Mouse (Mus musculus) kidney, embryonic 14.5 days (tissue): ENCODE data around the gene Phf5a. TPM values are rescaled to one million over a fixed set of nuclear protein-coding genes. Genes with fewer than 3 reads are reported as not detected.

Source experiments
- ATAC-seq: fragments of 200-750 bp; cut with Nextera tagmentation; 2 replicates; pipeline ENCODE4 v1.8.0; 2017; ENCODE audit warnings: moderate number of reproducible peaks, mild to moderate bottlenecking, moderate TSS enrichment, moderate library complexity; ENCODE audit not compliant: low FRiP score, low TSS enrichment
- H3K27ac ChIP-seq: fragments of 300-500 bp; sonication (generic); 2 replicates; pipeline ENCODE4 v1.5.1; 2014; ENCODE audit warnings: low read depth, mild to moderate bottlenecking, low read length, moderate library complexity, mixed read lengths
- H3K27me3 ChIP-seq: fragments of 300-500 bp; sonication (generic); 2 replicates; pipeline ENCODE4 v1.6.1; 2014; ENCODE audit warnings: mild to moderate bottlenecking, low read length; ENCODE audit not compliant: control insufficient read depth, insufficient read depth
- H3K36me3 ChIP-seq: fragments of 300-500 bp; sonication (generic); 2 replicates; pipeline ENCODE4 v1.6.1; 2014; ENCODE audit warnings: low read length, mixed read lengths; ENCODE audit not compliant: control insufficient read depth, insufficient read depth
- H3K4me1 ChIP-seq: fragments of 300-500 bp; sonication (generic); 2 replicates; pipeline ENCODE4 v1.6.1; 2014; ENCODE audit warnings: low read length, mixed read lengths; ENCODE audit not compliant: control insufficient read depth, insufficient read depth
- H3K4me2 ChIP-seq: fragments of 300-500 bp; sonication (generic); replicated peaks from 2 replicates; pipeline ENCODE4 v1.6.1; 2014; ENCODE audit warnings: low read depth, mild to moderate bottlenecking, low read length
- H3K4me3 ChIP-seq: fragments of 300-500 bp; sonication (generic); 2 replicates; pipeline ENCODE4 v1.5.1; 2014; ENCODE audit warnings: mild to moderate bottlenecking, low read length
- H3K9ac ChIP-seq: fragments of 300-500 bp; sonication (generic); 2 replicates; pipeline ENCODE4 v1.6.1; 2014; ENCODE audit warnings: low read depth, mild to moderate bottlenecking, low read length, moderate library complexity
- H3K9me3 ChIP-seq: fragments of 300-500 bp; sonication (generic); 2 replicates; pipeline ENCODE4 v1.6.1; 2016; ENCODE audit warnings: low read length; ENCODE audit not compliant: control insufficient read depth
- WGBS: fragments of 180-500 bp; shearing (Covaris S2); extraction: QIAGEN DNeasy Blood & Tissue Kit; methylation state at CpG from one replicate; pipeline ENCODE4 v1.1.7; 2014; 5-methylcytosine and 5-hydroxymethylcytosine counted together
- polyA plus RNA-seq: library from polyadenylated mRNA; unstranded; fragments of >200 nt; fragmentation: Nextera tagmentation; extraction: Ambion mirVana; gene quantifications from 2 replicates; pipeline ENCODE4 v1.2.1, GENCODE M21; 2014

The Phf5a gene
- polyA plus RNA-seq, 1 experiment from 2014 or later, result 192 TPM

DNA sequence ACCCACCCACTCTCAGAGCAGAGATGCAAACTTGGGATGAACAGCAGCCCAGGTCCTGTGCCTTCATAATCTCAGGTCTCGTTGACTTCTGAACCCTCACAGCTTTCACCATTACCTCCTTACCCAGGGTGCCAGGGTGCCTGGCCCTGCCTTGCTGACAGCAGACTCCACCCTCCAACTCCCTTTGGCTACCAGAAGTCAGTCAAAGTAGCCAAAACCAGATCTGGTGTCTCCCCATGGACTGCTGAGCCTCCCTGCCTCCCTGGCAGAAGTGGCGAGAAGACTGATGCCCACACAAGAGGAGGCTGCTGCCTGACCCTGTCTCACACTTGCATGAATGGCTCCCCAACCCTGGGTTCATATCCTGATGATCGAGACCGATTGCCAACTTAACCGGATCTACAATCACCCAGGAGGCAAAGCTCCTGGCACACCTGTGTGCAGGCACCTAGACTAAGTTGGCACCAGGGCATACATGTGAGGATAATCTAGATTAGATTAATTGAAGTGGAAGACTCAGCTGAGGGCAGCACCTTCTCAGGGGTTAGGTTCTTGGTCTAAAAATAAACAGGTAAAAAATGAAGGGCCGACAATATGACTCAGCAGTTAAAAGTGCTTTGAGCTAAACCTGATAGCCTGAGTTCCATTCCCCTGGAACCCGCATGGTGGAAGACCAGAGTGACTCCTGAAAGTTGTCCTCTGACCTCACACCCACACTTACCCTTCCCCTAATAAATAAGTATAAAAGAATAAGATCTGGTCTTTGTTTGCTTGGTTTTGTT is 43.1 kb downstream of the Phf5a start:
- Histone ChIP-seq H3K9ac (no peak overlapping the region), H3K4me1 (no peaks in the 10 kb centered on the region), H3K27me3 (no peaks in the 10 kb centered on the region), H3K9me3 (no peaks in the 10 kb centered on the region), H3K27ac (no peak overlapping the region), H3K36me3 (peaks cover 23% of the 10 kb centered on the region; the same call in 1 of the 2 replicates), H3K4me3 (no peak overlapping the region), H3K4me2 (no peak overlapping the region)
- ATAC-seq, result no peak
- whole genome bisulfite sequencing, result 87% methylated on average over 7 of the region's 7 CpGs

DNA sequence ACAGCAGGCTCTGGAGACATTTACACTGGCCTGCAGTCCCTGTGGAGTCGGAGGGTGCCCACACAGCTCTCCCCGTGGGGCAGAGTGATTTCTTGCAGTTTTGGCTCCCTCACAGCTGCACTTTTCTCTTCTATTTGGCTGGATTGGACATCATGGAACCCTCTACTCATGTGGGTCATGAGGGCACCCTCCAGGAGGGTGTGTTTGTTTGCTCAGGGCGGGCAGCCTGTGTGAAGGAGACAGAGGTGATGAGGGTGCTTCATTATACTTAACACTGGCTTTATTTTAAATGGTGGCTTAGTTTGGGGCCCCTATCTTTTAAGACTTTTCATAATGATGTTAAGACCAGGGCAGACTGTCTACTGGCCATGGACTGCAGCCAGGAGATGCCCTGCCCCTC is 46.9 kb downstream of the Phf5a start:
- H3K27ac ChIP-seq, result no peak overlapping the region
- no peaks in the 10 kb centered on the region for H3K4me1 ChIP-seq
- H3K27me3 ChIP-seq, result no peaks in the 10 kb centered on the region
- no peak for ATAC-seq
- H3K36me3 ChIP-seq, result peaks cover 45% of the 10 kb centered on the region; the same call in 1 of the 2 replicates
- H3K4me3 ChIP-seq, result no peak overlapping the region
- WGBS, result 82% methylated on average over 3 of the region's 3 CpGs
- no peaks in the 10 kb centered on the region for H3K9me3 ChIP-seq
- no peak overlapping the region for H3K9ac ChIP-seq
- H3K4me2 ChIP-seq, result no peak overlapping the region

DNA sequence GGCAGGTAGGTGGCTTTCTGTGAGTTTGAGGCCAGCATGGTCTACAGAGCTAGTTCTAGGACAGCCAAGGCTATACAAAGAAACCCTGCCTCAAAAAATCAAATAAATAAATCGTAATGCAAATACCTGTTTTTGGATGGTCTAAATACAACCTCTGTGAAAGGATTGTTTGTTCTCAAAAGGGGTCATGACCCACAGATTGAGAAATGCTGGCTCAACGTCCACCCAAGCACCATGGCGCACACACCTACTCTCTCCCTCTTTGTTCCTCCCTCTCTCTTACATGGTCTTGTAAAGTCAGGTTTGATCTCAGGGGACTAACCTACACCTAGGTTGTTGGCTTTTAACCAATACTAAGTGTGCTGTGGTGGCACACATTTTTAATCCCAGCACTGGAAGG is 49.1 kb downstream of the Phf5a start:
- H3K27ac ChIP-seq, result no peak overlapping the region
- no peaks in the 10 kb centered on the region for H3K4me1 ChIP-seq
- no peak overlapping the region for H3K9ac ChIP-seq
- WGBS, result 85% methylated on average over 3 of the region's 3 CpGs
- no peak overlapping the region for H3K4me2 ChIP-seq
- ATAC-seq, result no peak
- peaks cover 45% of the 10 kb centered on the region; the same call in 1 of the 2 replicates for H3K36me3 ChIP-seq
- H3K4me3 ChIP-seq, result no peak overlapping the region
- H3K27me3 ChIP-seq, result no peaks in the 10 kb centered on the region
- H3K9me3 ChIP-seq, result no peaks in the 10 kb centered on the region

DNA sequence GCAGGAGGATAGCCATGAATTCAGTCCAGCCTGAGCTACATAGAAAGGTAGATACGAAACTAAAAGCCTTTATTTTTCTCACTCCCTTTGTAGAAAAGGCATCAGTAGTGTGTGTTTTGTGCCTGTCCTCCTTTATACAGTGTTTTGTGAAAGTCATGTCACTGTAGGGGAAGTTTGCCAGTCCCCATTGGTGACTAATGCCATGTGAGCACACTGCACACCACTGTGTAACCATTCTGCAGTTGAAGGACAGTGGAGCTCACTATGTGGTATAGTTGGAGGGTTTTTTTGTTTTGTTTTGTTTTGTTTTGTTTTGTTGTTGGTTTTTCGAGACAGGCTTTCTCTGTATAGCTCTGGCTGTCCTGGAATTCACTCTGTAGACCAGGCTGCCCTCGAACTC is 53.3 kb downstream of the Phf5a start:
- Histone ChIP-seq H3K4me2 (no peak overlapping the region), H3K9me3 (no peaks in the 10 kb centered on the region), H3K27me3 (no peaks in the 10 kb centered on the region), H3K4me3 (no peak overlapping the region), H3K4me1 (no peaks in the 10 kb centered on the region), H3K27ac (no peak overlapping the region), H3K9ac (no peak overlapping the region), H3K36me3 (peaks cover 41% of the 10 kb centered on the region)
- ATAC-seq, result no peak
- WGBS, result 92% methylated on average over 3 of the region's 3 CpGs

DNA sequence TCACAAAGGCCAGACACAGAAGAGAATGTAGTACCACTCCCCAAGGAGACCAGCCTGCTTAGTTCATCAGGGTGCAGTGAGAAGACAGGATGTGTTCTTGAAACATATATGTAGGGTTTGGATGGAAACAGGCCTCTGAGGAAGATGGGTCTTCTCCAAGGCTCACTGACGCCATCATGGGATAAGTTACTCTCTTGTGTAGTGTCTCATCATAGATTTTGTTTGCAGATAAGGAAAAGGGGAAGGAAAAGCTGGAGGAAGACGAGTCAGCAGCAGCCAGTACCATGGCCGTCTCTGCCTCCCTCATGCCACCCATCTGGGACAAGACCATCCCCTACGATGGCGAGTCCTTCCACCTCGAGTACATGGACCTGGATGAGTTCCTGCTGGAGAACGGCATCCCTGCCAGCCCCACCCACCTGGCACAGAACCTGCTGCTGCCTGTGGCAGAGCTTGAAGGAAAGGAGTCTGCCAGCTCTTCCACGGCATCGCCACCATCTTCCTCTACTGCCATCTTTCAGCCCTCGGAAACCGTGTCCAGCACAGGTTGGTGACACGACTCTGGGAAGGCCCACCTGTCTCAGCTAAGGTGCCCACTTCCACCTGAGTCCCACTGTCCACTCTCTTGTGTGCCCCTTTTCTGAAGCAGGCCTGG is 56.9 kb downstream of the Phf5a start:
- no peak overlapping the region for H3K4me2 ChIP-seq
- H3K36me3 ChIP-seq, result peaks cover 22% of the 10 kb centered on the region
- 93% methylated on average over 12 of the region's 12 CpGs for WGBS
- H3K4me1 ChIP-seq, result peaks cover 9% of the 10 kb centered on the region; the same call in 1 of the 2 replicates
- no peak overlapping the region for H3K9ac ChIP-seq
- ATAC-seq, result no peak
- H3K4me3 ChIP-seq, result no peak overlapping the region
- H3K27me3 ChIP-seq, result no peaks in the 10 kb centered on the region
- no peak overlapping the region for H3K27ac ChIP-seq
- H3K9me3 ChIP-seq, result no peaks in the 10 kb centered on the region

Other genes starting within 250 kb of the Phf5a start
- 16.0 and 26.0 TPM in 2 replicates for gene L3mbtl2, start 208.0 kb downstream of the Phf5a start, polyA plus RNA-seq
- 5.0 and 5.3 TPM in 2 replicates for gene Chadl, start 174.6 kb downstream of the Phf5a start, polyA plus RNA-seq
- gene Zc3h7b, start 126.9 kb downstream of the Phf5a start, polyA plus RNA-seq, result 46.3 and 60.5 TPM in 2 replicates
- gene Rangap1, start 126.4 kb downstream of the Phf5a start, polyA plus RNA-seq, result 85.0 and 100.0 TPM in 2 replicates
- gene Tef, start 69.5 kb downstream of the Phf5a start, polyA plus RNA-seq, result 16.1 and 19.2 TPM in 2 replicates
- 19.4 and 24.1 TPM in 2 replicates for gene Tob2, start 13.1 kb downstream of the Phf5a start, polyA plus RNA-seq
- 123 and 191 TPM in 2 replicates for gene Aco2, start 398 bp upstream of the Phf5a start, polyA plus RNA-seq
- gene Polr3h, start 54.3 kb upstream of the Phf5a start, polyA plus RNA-seq, result 76.5 and 78.9 TPM in 2 replicates
- gene Csdc2, start 64.8 kb upstream of the Phf5a start, polyA plus RNA-seq, result 17.5 and 28.1 TPM in 2 replicates
- gene Pmm1, start 89.0 kb upstream of the Phf5a start, polyA plus RNA-seq, result 28.3 and 33.0 TPM in 2 replicates
- gene 1700029P11Rik, start 108.6 kb upstream of the Phf5a start, polyA plus RNA-seq, result not detected in 2 replicates
- gene Xrcc6, start 115.9 kb upstream of the Phf5a start, polyA plus RNA-seq, result 71.9 and 87.6 TPM in 2 replicates
- 18.9 and 33.0 TPM in 2 replicates for gene Desi1, start 162.0 kb upstream of the Phf5a start, polyA plus RNA-seq
- 342 and 399 TPM in 2 replicates for gene Snu13, start 175.7 kb upstream of the Phf5a start, polyA plus RNA-seq
- gene 4930407I10Rik, start 187.2 kb upstream of the Phf5a start, polyA plus RNA-seq, result not detected in 2 replicates
- gene Mei1, start 198.1 kb upstream of the Phf5a start, polyA plus RNA-seq, result 0.07 TPM in 1 of 2 replicates, not detected in the other